Mouse (Mus musculus) monocyte, adult 2 months (primary cell): ENCODE data around the gene Chst2.

ENCODE experiments used
- DNase-seq, 2 experiments: peaks; one replicate each; pipeline ENCODE4 v3.0.0; 2022; ENCODE audit warnings: low spot score in 2 of 2, low read depth in 1 of 2

Gene Chst2

DNA sequence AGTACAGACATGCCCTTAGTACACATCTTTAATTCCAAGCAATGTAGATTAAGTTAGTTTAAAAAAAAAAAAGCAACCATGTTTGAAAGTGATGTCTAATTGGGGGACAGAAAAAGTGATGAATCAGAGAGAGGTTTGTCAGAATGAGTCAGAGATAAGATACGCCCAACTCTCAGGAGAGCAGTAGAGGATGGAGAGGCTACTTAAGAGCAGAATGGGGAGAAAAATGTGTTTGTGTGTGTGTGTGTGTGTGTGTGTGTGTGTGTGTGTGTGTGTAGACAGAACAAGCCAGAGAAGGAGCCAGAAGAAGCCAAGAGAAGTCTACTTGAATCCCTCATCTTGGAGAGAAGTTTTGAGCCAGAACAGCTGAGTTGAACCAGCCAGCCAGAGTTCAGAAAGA lies 32.8 kb downstream of the Chst2 start:
- DNase-seq, result no peak

DNA sequence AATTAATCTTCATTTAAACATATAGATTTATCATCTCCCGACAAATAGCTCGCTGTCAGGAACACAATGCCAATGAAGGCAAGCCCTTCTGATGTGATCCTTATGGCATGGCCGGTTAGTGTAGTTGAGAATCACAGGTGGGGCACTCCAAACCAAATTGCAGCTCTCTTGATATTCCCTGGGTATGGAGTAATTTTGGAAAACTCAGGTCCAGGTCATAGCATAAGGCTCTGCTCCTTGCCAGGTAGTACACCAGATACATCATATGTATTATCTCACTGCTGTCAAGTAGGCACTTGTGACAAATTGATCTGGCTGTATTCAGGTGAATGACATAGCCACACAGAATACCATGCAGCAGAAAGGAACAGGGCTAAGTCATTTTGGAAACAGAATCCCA lies 40.6 kb downstream of the Chst2 start:
- DNase-seq, result no peak

DNA sequence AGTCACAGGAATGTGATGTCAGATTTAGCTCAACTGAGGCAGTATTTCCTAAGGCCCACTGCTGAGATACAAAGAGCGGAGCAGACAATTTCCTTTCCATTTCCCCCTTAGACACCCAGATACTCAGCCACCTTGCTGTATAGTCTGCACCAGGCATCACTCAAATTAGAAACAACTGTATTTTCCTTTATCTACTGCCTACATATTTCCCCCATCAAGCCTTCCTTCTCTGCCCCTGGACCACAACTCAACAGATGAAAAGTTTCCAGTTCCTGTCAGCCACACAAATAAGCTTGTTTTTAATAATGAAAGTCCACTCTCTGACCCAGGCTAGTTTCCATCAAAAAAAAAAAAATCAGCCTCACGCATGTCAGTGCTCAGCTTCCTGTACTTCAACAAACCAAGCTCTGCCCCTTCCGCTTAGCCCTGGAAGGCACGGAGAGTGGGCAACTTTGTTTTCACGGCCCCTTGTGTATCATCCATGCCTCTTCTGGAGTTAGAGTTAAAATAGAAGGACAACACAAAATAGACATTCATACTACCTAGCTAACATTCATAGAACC lies 52.6 kb downstream of the Chst2 start:
- DNase-seq, result no peak

DNA sequence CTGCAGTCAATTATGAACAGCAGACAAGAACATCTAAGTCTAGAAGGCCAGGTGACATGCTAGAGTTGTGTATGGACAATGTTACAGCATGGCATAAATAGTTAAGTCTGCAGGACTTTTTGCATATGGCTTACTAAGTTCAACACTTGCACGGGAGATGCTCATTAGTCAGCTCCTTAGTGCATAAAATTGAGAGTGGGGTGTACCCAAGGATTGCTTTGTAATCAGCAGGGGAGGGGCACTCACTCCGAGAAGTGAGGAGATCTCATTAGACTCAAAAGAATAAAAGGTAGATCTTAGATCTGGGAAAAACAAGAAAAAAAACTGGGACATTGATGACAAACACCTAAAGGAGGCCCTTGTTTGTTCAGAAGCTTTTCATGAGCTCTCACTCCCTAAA lies 54.6 kb downstream of the Chst2 start:
- DNase-seq, result no peak

DNA sequence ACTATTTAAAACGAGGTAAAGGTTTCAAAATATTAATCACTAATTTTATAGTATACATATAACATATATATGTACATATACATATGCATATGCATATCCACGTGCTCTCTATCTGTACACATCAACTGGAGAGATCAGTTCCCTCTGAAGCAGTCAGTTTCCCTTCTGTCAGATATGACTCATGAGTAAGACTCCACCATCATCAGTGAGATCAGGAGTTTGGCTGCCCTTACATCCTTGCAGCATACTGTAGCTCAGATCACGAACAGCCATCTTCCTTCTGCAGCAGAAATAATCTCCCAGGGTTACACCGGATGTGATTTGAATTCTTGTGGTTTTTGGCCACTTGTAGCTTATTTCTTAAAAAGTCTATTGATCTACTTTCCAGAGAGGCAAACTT lies 56.0 kb downstream of the Chst2 start:
- no peak for DNase-seq
